Mouse (Mus musculus) megakaryocyte, embryonic 14.5 days (primary cell): ENCODE data around the gene Galntl6.

ENCODE experiments used
- FLI1 ChIP-seq: IDR thresholded peaks from 2 replicates; pipeline ENCODE4 v1.6.1; 2012; ENCODE audit warnings: low read length, inconsistent platforms, mixed read lengths
- GATA1 ChIP-seq: IDR thresholded peaks from 3 replicates; pipeline ENCODE4 v1.6.1; 2012; ENCODE audit warnings: mixed read lengths, low read length, inconsistent platforms, borderline replicate concordance

DNA sequence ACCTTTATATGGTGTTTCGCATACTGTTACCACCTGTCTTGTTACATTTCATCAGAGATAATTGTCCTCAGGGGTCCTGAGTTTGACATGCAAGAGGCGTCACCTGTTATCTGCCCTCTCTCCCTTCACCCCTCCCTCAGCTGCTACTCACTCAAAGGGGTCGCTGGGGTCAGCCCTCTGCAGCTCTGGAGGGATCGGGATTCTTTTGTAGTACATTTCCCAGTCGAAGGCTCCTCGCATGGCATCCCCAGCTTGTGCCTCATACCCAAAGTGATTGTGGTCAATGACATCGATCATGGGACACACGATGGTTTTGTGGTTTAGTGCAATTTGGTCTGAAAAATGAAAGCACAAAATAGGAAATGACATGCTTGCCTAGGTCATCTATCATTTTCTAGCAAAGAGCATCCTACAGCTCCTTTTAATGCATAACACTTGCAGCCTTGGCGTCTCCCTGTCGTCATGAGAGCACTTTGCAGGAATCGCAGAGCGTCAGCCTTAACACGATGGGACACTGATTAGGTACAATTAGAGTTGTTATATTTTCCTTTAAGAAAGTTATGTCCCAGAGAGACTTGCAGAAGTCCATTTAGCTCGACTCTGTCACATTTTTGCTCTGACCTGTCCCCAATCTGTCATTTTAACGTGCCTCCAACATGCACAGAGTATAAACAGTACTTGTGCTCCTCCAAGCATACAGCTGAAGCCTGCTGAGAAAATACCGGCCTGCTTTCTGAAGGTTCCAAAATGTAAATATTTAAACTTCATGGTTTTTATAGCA, 954.1 kb downstream of the Galntl6 start:
- no peak for TF ChIP-seq FLI1
- TF ChIP-seq GATA1: no peak
